Mouse (Mus musculus) midbrain, embryonic 10.5 days (tissue): ENCODE data around the gene Chst5. TPM values are rescaled to one million over a fixed set of nuclear protein-coding genes. Genes with fewer than 3 reads are reported as not detected.

Source experiments
- DNase-seq: peaks from one replicate; pipeline ENCODE4 v3.0.0-alpha.2; 2017; ENCODE audit warnings: low spot score
- H3K27ac ChIP-seq: fragments of 300-500 bp; sonication (generic); replicated peaks from 2 replicates; pipeline ENCODE4 v1.5.1; 2016; ENCODE audit warnings: mild to moderate bottlenecking
- H3K27me3 ChIP-seq: fragments of 300-500 bp; sonication (generic); 2 replicates; pipeline ENCODE4 v1.6.1; 2016; ENCODE audit warnings: low read depth, mild to moderate bottlenecking; ENCODE audit not compliant: poor library complexity, severe bottlenecking
- H3K36me3 ChIP-seq: fragments of 300-500 bp; sonication (generic); 2 replicates; pipeline ENCODE4 v1.6.1; 2016; ENCODE audit warnings: mild to moderate bottlenecking, moderate library complexity
- H3K4me1 ChIP-seq: fragments of 300-500 bp; sonication (generic); 2 replicates; pipeline ENCODE4 v1.6.1; 2016
- H3K4me3 ChIP-seq: fragments of 300-500 bp; sonication (generic); 2 replicates; pipeline ENCODE4 v1.5.1; 2016; ENCODE audit warnings: mild to moderate bottlenecking, moderate library complexity
- H3K9me3 ChIP-seq: fragments of 300-500 bp; sonication (generic); replicated peaks from 2 replicates; pipeline ENCODE4 v1.6.1; 2016; ENCODE audit warnings: mild to moderate bottlenecking
- WGBS: fragments of 180-500 bp; shearing (Covaris S2); methylation state at CpG from one replicate; pipeline ENCODE4 v1.1.7; 2016; 5-methylcytosine and 5-hydroxymethylcytosine counted together
- polyA plus RNA-seq: library from polyadenylated mRNA; unstranded; fragments of >200 nt; fragmentation: Nextera tagmentation; extraction: Ambion mirVana; gene quantifications from 2 replicates; pipeline ENCODE4 v1.2.1, GENCODE M21; 2016

Gene Chst5
- polyA plus RNA-seq = 2.1 and 2.9 TPM in 2 replicates

DNA sequence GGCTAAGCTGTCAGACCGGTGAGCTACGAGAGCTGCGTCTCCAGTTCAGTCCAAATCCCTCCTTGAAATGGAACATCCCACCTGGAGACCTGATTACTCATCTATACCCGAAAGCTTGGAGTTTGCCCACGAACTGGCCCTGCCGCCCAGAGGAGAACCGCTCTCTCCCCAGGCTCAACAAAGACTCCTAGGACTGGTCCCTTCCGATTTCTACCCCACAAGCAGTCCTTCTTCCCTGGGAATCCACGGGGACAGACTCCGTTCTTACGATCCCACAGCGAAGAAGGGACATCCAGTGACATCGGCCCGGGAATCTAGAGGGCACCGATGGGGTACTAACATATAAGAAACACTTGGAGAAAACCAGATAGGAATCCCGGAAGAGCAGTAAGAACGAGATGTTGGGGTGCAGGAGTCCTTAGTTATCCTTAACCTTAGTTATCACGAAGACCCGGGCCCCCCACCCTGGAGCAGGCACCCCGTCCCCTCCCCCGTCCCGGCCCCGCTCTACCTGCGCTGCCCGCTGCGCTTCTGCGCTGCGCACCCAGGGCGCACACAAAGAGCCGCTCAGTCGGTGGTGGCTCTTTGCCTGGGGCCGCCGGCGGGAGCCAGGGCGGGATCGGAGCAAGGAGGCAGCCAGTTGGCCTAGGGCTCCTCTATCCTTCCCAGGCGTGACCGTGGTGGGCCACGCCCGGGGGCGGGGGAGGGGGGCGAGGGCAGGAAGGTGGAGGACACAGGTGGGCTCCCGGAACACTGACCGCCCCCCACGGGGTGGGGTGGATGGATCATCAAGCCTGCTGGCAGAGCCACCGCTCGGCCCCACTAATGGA, at the start of gene Chst5:
Gene Chst5, minus strand, starts transcription at position 827 of the 830 bp plus-strand sequence.
- Histone ChIP-seq H3K4me3 (peak within 1 kb of the TSS; percentile 60), H3K4me1 (peaks cover 18% of the 10 kb centered on the region), H3K27me3 (peaks cover 54% of the 10 kb centered on the region), H3K27ac (peak within 1 kb of the TSS; percentile 80), H3K36me3 (peaks cover 11% of the 10 kb centered on the region), H3K9me3 (no peaks in the 10 kb centered on the region)
- WGBS = 4% methylated on average over 47 of the region's 47 CpGs
- DNase-seq = peak; percentile 51

DNA sequence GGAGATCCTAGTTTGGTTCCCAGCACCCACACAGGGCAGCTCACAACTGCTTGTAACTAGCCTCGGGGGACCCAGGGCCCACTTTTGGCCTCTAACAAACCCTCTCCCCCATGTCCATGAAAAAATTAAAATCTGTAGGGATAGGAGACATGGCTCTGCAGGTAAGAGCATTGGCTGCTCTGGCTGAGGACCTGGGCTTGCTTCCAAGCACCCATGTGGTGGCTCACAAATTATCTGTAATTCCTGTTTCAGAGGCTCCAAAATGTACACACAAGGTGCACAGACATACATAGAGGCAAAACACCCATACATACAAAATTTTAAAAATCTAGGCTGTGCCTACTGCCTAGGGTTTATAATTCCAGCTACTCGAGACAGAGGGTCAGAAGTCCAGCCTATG, 47.0 kb upstream of the Chst5 start:
- Histone ChIP-seq H3K4me1 (no peaks in the 10 kb centered on the region), H3K36me3 (peaks cover 78% of the 10 kb centered on the region), H3K4me3 (no peak overlapping the region), H3K27me3 (no peaks in the 10 kb centered on the region), H3K9me3 (no peaks in the 10 kb centered on the region), H3K27ac (no peak overlapping the region)
- DNase-seq = no peak
- 95% methylated on average over 2 of the region's 2 CpGs for WGBS

DNA sequence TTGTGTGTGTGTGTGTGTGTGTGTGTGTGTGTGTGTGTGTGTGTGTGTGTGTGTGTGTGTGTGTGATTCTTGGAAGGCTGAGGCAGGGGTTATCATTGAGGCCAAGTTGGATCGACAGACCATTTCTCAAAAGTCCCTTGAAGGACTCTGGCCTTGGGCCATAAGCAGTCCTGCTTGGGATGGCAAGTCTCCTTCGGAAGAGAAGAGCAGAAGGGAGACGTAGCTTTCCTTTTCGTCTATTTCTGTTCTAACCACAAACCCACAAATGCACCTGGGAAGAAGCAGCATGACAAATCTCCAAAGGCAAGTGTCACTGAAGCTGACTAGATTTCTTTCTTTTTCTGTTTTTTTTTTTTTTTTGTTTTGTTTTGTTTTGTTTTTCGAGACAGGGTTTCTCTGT, 45.6 kb upstream of the Chst5 start:
- Histone ChIP-seq H3K4me1 (no peaks in the 10 kb centered on the region), H3K4me3 (no peak overlapping the region), H3K27ac (no peak overlapping the region), H3K27me3 (no peaks in the 10 kb centered on the region), H3K36me3 (peaks cover 91% of the 10 kb centered on the region), H3K9me3 (no peaks in the 10 kb centered on the region)
- DNase-seq = no peak
- WGBS = 95% methylated on average over 5 of the region's 5 CpGs

DNA sequence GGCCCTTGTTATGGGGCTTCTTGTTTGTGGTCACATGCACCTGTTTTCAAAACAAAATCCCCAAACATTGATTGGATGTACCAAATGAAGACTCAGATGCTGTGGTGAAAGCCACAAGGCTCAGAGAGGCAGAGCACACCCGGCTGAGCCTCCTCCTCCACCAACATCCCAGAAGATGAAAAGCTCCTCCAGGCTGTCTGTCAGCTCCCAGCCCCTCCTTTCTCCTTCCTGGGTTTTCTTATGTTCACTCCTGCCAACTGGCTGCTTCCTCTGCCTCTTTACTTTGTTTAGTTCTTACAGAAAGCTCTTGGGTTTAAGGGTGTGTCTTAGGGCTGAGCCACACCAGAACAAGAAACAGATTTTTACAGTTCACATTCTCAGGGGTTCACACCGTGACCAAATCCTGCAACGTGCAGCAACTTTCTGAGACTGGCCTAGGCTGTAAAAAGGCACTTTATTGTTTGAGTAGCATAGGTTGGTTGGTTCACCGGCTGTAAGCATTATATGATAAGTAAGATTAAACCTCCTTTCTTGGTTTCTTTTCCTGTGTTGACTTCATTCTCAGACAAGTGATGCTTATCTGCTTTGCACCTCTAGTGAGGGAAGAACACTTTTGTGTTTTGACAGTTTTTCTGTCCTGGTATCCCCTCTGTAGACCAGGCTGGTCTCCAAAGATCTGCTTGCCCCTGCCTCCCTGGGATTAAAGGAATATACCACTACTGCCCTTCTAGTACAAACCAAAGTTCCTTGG, 44.8 kb upstream of the Chst5 start:
- Histone ChIP-seq H3K4me1 (no peaks in the 10 kb centered on the region), H3K36me3 (peaks cover 91% of the 10 kb centered on the region), H3K27ac (no peak overlapping the region), H3K9me3 (no peaks in the 10 kb centered on the region), H3K27me3 (no peaks in the 10 kb centered on the region), H3K4me3 (no peak overlapping the region)
- 92% methylated on average over 4 of the region's 4 CpGs for WGBS
- no peak for DNase-seq

DNA sequence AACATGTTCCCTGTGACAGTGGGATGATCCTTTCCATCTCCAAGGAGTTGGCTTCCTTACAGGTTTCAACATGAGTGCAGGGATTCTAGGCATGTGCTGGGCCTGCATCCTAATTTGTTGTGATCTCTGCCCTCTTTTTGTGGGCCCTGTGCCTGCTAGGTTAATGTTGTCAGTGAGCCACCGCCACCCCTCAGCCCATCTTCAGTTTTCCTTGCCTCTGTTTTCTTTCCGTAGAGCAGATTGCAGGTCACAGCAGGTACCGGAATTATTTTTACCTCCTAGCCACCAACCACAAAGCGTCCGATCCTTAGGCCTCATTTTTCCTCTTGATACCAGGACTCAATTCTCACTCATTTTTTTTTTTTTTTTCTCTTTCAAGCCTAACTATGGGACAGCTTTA, 41.7 kb upstream of the Chst5 start:
- no peaks in the 10 kb centered on the region for H3K9me3 ChIP-seq
- H3K27ac ChIP-seq = no peak overlapping the region
- no peaks in the 10 kb centered on the region for H3K4me1 ChIP-seq
- H3K27me3 ChIP-seq = no peaks in the 10 kb centered on the region
- no peak for DNase-seq
- H3K36me3 ChIP-seq = peaks cover 93% of the 10 kb centered on the region
- WGBS = 96% methylated on average over 5 of the region's 5 CpGs
- no peak overlapping the region for H3K4me3 ChIP-seq

DNA sequence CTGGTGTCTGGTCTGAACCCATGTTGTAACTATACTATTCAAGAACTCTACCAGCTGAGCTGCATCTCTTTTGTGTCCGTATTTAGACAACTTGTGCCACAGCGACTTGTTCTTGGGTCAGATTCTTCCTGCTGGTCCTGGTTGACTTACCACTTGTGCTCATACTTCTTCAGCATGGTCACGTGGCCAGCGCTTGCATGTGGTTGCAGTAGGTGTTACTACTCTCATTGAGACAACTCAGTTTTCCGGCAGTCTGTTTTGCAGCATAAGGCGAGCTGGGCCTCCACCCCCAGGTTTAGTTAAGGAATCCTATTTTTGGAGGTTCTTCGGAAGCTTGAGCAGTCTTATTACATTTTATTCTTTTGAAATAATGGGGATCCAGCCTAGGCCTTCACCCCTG, 41.1 kb upstream of the Chst5 start:
- no peaks in the 10 kb centered on the region for H3K4me1 ChIP-seq
- no peak for DNase-seq
- H3K4me3 ChIP-seq = no peak overlapping the region
- H3K27me3 ChIP-seq = no peaks in the 10 kb centered on the region
- peaks cover 93% of the 10 kb centered on the region for H3K36me3 ChIP-seq
- no peak overlapping the region for H3K27ac ChIP-seq
- WGBS = 96% methylated on average over 7 of the region's 7 CpGs
- H3K9me3 ChIP-seq = no peaks in the 10 kb centered on the region

DNA sequence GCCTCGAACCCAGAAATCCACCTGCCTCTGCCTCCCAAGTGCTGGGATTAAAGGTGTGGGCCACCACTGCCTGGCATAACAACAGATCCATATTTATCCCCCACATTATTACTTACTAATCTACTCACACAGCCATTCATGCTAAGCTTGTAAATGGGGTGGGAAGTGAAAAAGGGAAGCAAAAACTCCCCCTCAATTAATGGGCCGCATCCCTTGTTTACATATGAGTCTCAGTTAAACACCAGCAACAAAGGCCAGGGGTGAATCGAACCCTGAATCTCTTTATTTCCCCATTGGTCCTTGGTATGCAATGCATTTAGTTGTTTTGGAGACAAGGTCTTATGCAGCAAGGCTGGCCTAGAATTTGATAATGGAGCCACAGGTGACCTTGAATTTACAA, 40.6 kb upstream of the Chst5 start:
- 95% methylated on average over 3 of the region's 3 CpGs for WGBS
- Histone ChIP-seq H3K27ac (no peak overlapping the region), H3K36me3 (peaks cover 93% of the 10 kb centered on the region), H3K9me3 (no peaks in the 10 kb centered on the region), H3K4me1 (no peaks in the 10 kb centered on the region), H3K4me3 (no peak overlapping the region), H3K27me3 (no peaks in the 10 kb centered on the region)
- no peak for DNase-seq

DNA sequence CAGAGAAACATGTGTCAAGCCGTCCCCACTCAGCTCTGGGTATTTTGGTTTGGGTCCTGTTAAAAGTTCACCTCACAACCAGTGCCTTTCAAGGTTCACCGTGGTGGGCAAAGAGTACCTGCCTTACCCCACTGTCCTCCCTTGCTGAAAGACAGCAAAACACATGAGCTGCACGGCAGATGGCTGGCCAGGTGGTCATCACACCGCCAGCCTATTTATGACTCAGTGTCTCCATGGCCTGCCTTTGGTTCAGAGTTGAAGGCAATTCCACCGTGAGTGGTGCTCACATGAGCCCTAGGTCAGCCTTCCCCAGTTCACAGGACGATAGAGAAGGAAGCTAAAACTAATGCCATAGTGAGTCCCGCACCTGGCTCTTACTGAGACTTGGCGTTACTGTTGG, 37.7 kb upstream of the Chst5 start:
- DNase-seq = no peak

DNA sequence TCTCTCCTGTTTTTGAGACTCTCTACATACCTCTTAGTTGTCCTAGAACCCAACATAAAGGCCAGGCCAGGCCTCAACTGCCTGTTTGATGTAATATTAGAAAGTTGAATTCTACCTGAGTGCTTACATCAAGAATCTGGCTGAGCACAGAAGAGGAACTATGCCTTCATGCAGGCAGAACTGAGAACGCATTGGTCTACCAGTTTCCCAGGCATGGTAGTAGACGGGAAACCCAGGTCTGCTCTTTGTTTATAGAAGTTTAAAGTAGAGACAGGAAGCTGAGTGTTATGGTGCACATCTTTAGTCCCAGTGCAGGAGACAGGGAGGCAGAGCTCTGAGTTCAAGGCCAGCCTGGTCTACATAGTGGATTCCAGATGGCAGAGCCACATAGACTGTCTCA, 36.9 kb upstream of the Chst5 start:
- peaks cover 1% of the 10 kb centered on the region for H3K4me1 ChIP-seq
- no peak overlapping the region for H3K27ac ChIP-seq
- H3K4me3 ChIP-seq = no peak overlapping the region
- 96% methylated on average over 2 of the region's 2 CpGs for WGBS
- H3K36me3 ChIP-seq = peaks cover 98% of the 10 kb centered on the region
- H3K27me3 ChIP-seq = no peaks in the 10 kb centered on the region
- no peaks in the 10 kb centered on the region for H3K9me3 ChIP-seq
- no peak for DNase-seq

More for the DNA sequence above, 37.7 kb upstream of the Chst5 start:
- peaks cover 93% of the 10 kb centered on the region for H3K36me3 ChIP-seq
- 92% methylated on average over 8 of the region's 8 CpGs for WGBS
- no peaks in the 10 kb centered on the region for H3K9me3 ChIP-seq
- no peaks in the 10 kb centered on the region for H3K4me1 ChIP-seq
- H3K27me3 ChIP-seq = no peaks in the 10 kb centered on the region
- no peak overlapping the region for H3K4me3 ChIP-seq
- H3K27ac ChIP-seq = no peak overlapping the region

DNA sequence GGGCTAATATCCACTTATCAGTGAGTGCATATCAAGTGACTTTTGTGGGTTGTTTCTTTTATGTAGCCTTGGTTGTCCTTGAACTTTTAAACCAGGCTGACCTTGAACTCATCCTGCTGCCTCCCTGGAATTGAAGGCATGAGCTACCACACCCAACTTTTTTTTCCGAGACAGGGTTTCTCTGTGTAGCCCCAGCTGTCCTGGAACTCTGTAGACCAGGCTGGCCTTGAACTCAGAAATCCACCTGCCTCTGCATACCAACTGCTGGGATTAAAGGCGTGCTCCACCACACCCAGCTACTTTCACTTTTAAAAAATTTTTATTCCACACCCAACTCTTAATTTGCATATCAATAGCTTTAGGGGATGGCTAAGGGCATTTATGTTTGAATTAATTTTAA, 33.3 kb upstream of the Chst5 start:
- Histone ChIP-seq H3K9me3 (no peaks in the 10 kb centered on the region), H3K4me3 (no peak overlapping the region), H3K27me3 (no peaks in the 10 kb centered on the region), H3K4me1 (peaks cover 20% of the 10 kb centered on the region), H3K27ac (no peak overlapping the region), H3K36me3 (peaks cover 68% of the 10 kb centered on the region)
- DNase-seq = no peak
- 90% methylated on average over 2 of the region's 2 CpGs for WGBS

DNA sequence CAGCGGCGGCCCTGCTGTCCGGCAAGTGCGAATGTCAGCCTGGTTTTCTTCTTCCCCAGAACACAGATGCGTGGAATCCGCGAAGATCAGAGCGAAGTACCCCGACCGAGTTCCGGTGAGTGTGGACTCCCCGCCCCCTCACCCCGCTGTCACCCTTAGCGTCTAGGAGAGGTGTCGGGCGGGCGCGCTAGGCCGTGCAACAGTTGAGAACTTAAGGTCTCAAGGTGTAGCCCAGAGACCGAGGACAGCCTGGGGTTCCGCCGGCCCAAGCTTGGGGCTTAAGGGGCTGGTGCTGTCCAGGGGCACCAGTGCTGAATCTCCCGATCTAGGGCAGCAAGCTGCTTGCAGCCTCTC, 30.8 kb upstream of the Chst5 start:
- H3K36me3 ChIP-seq = peaks cover 43% of the 10 kb centered on the region
- peak overlapping the region; percentile 99 for H3K4me3 ChIP-seq
- H3K27ac ChIP-seq = peak overlapping the region; percentile 88
- H3K4me1 ChIP-seq = peaks cover 20% of the 10 kb centered on the region
- under 1% methylated on average over 23 of the region's 23 CpGs for WGBS
- no peaks in the 10 kb centered on the region for H3K9me3 ChIP-seq
- DNase-seq = peak; percentile 28
- H3K27me3 ChIP-seq = no peaks in the 10 kb centered on the region

DNA sequence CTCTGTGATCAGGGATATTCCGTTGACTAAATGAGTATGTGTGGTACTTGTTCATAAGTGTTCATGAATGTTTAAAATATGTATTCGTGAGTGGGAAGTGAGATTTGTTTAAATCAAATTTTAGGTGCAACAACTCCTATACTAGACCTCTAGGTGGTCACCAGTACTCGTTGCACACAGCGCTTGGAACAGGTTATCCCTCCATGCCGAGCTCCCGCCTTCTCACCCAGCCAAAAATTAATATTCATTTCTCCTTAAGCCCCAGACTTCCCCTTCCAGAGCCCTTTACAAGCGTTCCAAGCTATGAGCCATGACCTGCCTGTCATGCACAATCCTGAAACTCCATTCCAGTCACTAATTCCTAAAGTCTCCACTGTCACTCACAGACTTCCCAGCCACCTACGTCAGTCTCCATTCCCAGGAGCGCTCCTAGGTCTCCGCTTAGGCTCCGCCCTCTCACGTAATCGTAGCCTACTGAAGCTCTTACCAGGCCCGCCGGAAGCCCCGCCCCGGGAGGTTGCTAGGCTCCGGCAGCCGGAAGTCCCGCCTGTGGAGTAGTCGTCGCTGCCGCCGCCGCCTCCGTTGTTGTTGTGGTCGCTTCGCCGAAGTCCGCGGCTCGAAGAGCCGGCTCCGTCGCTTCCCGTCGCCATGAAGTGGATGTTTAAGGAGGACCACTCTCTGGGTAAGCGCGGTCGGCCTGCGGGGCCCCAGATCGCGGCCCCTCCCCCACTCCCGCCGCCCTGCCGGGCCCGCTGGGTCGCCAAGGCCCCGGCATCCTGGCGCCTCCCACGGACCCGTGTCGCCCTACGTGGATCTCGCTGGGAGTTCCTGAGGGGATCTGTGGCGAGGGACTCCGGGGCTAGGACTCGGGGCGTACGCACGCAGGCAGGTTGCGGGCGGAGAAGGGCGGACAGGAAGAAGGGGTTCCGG, 30.2 kb upstream of the Chst5 start, which contains the start of gene Gabarapl2:
Gene Gabarapl2, plus strand, starts transcription at position 533 of the 930 bp plus-strand sequence.
- peak; percentile 96 for DNase-seq
- no peaks in the 10 kb centered on the region for H3K9me3 ChIP-seq
- WGBS = under 1% methylated on average over 65 of the region's 65 CpGs
- H3K36me3 ChIP-seq = peaks cover 36% of the 10 kb centered on the region
- H3K4me1 ChIP-seq = peaks cover 20% of the 10 kb centered on the region
- H3K27ac ChIP-seq = peak within 1 kb of the TSS; percentile 88
- H3K27me3 ChIP-seq = no peaks in the 10 kb centered on the region
- peak within 1 kb of the TSS; percentile 99 for H3K4me3 ChIP-seq
